Mouse (Mus musculus) cerebellum, adult 2 months (tissue): ENCODE data around the gene Sec23b. TPM values are rescaled to one million over a fixed set of nuclear protein-coding genes. Genes with fewer than 3 reads are reported as not detected.
A peak's percentile ranks its signal among the peaks of the same experiment; 100 is the strongest.
"Not testable (repeated sequence)": the region's sequence is repeated elsewhere in the genome, so short reads cannot be mapped to it uniquely, and the experiment has no call there.

ENCODE experiments used
- DNase-seq, 2 experiments: peaks; one replicate each; pipeline ENCODE4 v3.0.0; 2021
- H3K27ac ChIP-seq: fragments of 200-500 bp; 2 replicates; pipeline ENCODE4 v1.5.1; 2012; ENCODE audit warnings: low read length, control low read depth, inconsistent platforms; ENCODE audit not compliant: insufficient read depth
- H3K27me3 ChIP-seq: fragments of 200-500 bp; 2 replicates; pipeline ENCODE4 v1.6.1; 2012; ENCODE audit warnings: inconsistent platforms, mild to moderate bottlenecking, low read length, moderate library complexity; ENCODE audit not compliant: control insufficient read depth, insufficient read depth
- H3K4me1 ChIP-seq: fragments of 200-500 bp; 2 replicates; pipeline ENCODE4 v1.6.1; 2011; ENCODE audit warnings: low read length; ENCODE audit not compliant: control insufficient read depth, insufficient read depth
- H3K4me3 ChIP-seq: fragments of 200-500 bp; replicated peaks from 2 replicates; pipeline ENCODE3; 2011; ENCODE audit warnings: mild to moderate bottlenecking, low read depth, low read length, control low read depth; ENCODE audit not compliant: insufficient read depth
- CTCF ChIP-seq: fragments of 200-500 bp; IDR thresholded peaks from 2 replicates; pipeline ENCODE4 v1.5.1; 2011; ENCODE audit warnings: low read depth, mild to moderate bottlenecking, control low read depth, low read length, moderate library complexity, borderline replicate concordance; ENCODE audit not compliant: insufficient read depth
- POLR2A ChIP-seq: fragments of 200-500 bp; IDR thresholded peaks from 2 replicates; pipeline ENCODE4 v1.6.1; 2011; ENCODE audit warnings: low read length, control low read depth, borderline replicate concordance; ENCODE audit not compliant: insufficient read depth
- WGBS: fragments of 180-500 bp; shearing (Covaris S2); methylation state at CpG from one replicate; pipeline ENCODE4 v1.1.7; 2018; 5-methylcytosine and 5-hydroxymethylcytosine counted together
- polyA plus RNA-seq: library from polyadenylated mRNA; depleted of rRNA; stranded (reverse); fragments of >200 nt; gene quantifications from 2 replicates; pipeline ENCODE4 v1.2.3, GENCODE M21; 2012

The Sec23b gene
- polyA plus RNA-seq, 1 experiment: 65.3 TPM

GRCm38 (mm10) chr2:144555286-144555819 lies 676 bp upstream of the Sec23b start:
- Histone ChIP-seq H3K27ac (peak overlapping the region; percentile 58), H3K4me3 (peak overlapping the region; percentile 94), H3K4me1 (no peaks in the 10 kb centered on the region), H3K27me3 (no peaks in the 10 kb centered on the region)
- DNase-seq: no peak
- 1% methylated on average over 14 of the region's 14 CpGs for WGBS
- TF ChIP-seq POLR2A: no peak
- TF ChIP-seq CTCF: no peak

- Histone ChIP-seq H3K27me3 (no peaks in the 10 kb centered on the region), H3K4me3 (no peak overlapping the region), H3K27ac (no peak overlapping the region), H3K4me1 (no peaks in the 10 kb centered on the region)
- TF ChIP-seq CTCF (peak; percentile 30; the same call in 1 of the 2 replicates), POLR2A (no peak)
- WGBS: 82% methylated on average over 4 of the region's 4 CpGs
- DNase-seq: no peak
Measured at GRCm38 (mm10) chr2:144588723-144589122, 32.7 kb downstream of the Sec23b start.

GRCm38 (mm10) chr2:144593036-144593435 lies 37.0 kb downstream of the Sec23b start:
- not testable (repeated sequence) for H3K4me1 ChIP-seq, H3K4me3 ChIP-seq, H3K27ac ChIP-seq, DNase-seq, H3K27me3 ChIP-seq
- 71% methylated on average over 8 of the region's 8 CpGs for WGBS

- Histone ChIP-seq H3K27me3 (no peaks in the 10 kb centered on the region), H3K4me3 (peak within 1 kb of the TSS; percentile 76), H3K27ac (0 out of 2 replicates have a peak within 1 kb of the TSS, but pooled peaks have one; percentile 17), H3K4me1 (no peaks in the 10 kb centered on the region)
- WGBS: 1% methylated on average over 31 of the region's 31 CpGs
- DNase-seq: peak; percentile 81 to 83
- TF ChIP-seq POLR2A (peak; percentile 66; the same call in 1 of the 2 replicates), CTCF (no peak)
Measured at GRCm38 (mm10) chr2:144593951-144594651, 38.1 kb downstream of the Sec23b start, which contains the start of gene Smim26. Gene Smim26 (plus strand): TSS chr2:144594054.

- 72% methylated on average over 2 of the region's 2 CpGs for WGBS
- TF ChIP-seq POLR2A: no peak
- no peak for TF ChIP-seq CTCF
- Histone ChIP-seq H3K4me3 (no peak overlapping the region), H3K27ac (no peak overlapping the region), H3K4me1 (no peaks in the 10 kb centered on the region), H3K27me3 (no peaks in the 10 kb centered on the region)
- no peak for DNase-seq
Measured at GRCm38 (mm10) chr2:144598006-144598405, 42.0 kb downstream of the Sec23b start.

- Histone ChIP-seq H3K4me1 (no peaks in the 10 kb centered on the region), H3K27me3 (no peaks in the 10 kb centered on the region), H3K4me3 (peak within 1 kb of the TSS; percentile 83), H3K27ac (peak within 1 kb of the TSS; percentile 84)
- TF ChIP-seq POLR2A (peak; percentile 85), CTCF (peak; percentile 73)
- under 1% methylated on average over 50 of the region's 50 CpGs for WGBS
- DNase-seq: peak; percentile 93 to 94
Measured at GRCm38 (mm10) chr2:144599831-144600687, 44.0 kb downstream of the Sec23b start, which contains the start of gene Dtd1. Gene Dtd1 (plus strand): TSS chr2:144599897.

- Histone ChIP-seq H3K4me3 (no peak overlapping the region), H3K27me3 (no peaks in the 10 kb centered on the region), H3K4me1 (no peaks in the 10 kb centered on the region), H3K27ac (no peak overlapping the region)
- TF ChIP-seq POLR2A (no peak), CTCF (no peak)
- WGBS: 95% methylated on average over 1 of the region's 1 CpGs
- no peak for DNase-seq
Measured at GRCm38 (mm10) chr2:144601576-144601975, 45.5 kb downstream of the Sec23b start.

GRCm38 (mm10) chr2:144613956-144614355 lies 57.9 kb downstream of the Sec23b start:
- WGBS: 95% methylated on average over 6 of the region's 6 CpGs
- no peak for TF ChIP-seq POLR2A
- TF ChIP-seq CTCF: no peak
- Histone ChIP-seq H3K27me3 (no peaks in the 10 kb centered on the region), H3K27ac (no peak overlapping the region), H3K4me3 (no peak overlapping the region), H3K4me1 (no peaks in the 10 kb centered on the region)
- no peak for DNase-seq
